Mouse (Mus musculus): ENCODE results near the gene Adgrb2. TPM values are rescaled to one million over a fixed set of nuclear protein-coding genes. Genes with fewer than 3 reads are reported as not detected.

Gene Adgrb2
- total RNA-seq, 2 experiments from 2014 or later, result 0.48 to 0.59 TPM

- no peak for DNase-seq
- no peak for TF ChIP-seq CTCF (IDR thresholded peaks at IDR 0.05)
- Histone ChIP-seq H3K4me3 (no peak overlapping the region), H3K27ac (no peak overlapping the region)
- intact Hi-C loops (cut with DNase I), result no loop called here
Measured at GRCm38 (mm10) chr4:130070523-130070922, 85.9 kb downstream of the Adgrb2 start.

GRCm38 (mm10) chr4:130071758-130072157, 87.1 kb downstream of the Adgrb2 start:
- no peak for TF ChIP-seq CTCF (IDR thresholded peaks at IDR 0.05)
- Histone ChIP-seq H3K27ac (no peak overlapping the region), H3K4me3 (no peak overlapping the region)
- intact Hi-C loops (cut with DNase I), result no loop called here
- DNase-seq, result no peak

Other genes with a start within 250 kb of the Adgrb2 start
- 10 to 100 TPM; 24.3 to 27.0 TPM for gene Khdrbs1, start 242.6 kb upstream of the Adgrb2 start, total RNA-seq (2021)
- gene Ptp4a2, start 173.7 kb upstream of the Adgrb2 start, total RNA-seq (2021), result 100 to 1,000 TPM; 569 to 658 TPM
- not detected for gene Spocd1, start 55.6 kb upstream of the Adgrb2 start, total RNA-seq (2021)
- gene Col16a1, start 63.0 kb downstream of the Adgrb2 start, total RNA-seq (2021), result 1 to 10 TPM; 3.5 to 7.9 TPM
- gene Pef1, start 117.7 kb downstream of the Adgrb2 start, total RNA-seq (2021), result 10 to 100 TPM; 37.3 to 37.5 TPM
- gene Hcrtr1, start 154.5 kb downstream of the Adgrb2 start, total RNA-seq (2021), result not detected
- 10 to 100 TPM; 18.7 to 45.2 TPM for gene Tinagl1, start 190.3 kb downstream of the Adgrb2 start, total RNA-seq (2021)
- not detected for gene Gm853, start 237.5 kb downstream of the Adgrb2 start, total RNA-seq (2021)

All from gastrocnemius, adult 2 months (tissue).